Mouse (Mus musculus) thymus, adult 2 months (tissue): ENCODE measurements around the gene Stk32c.

Experiments used
- CTCF ChIP-seq: fragments of 200-500 bp; IDR thresholded peaks from 2 replicates; pipeline ENCODE4 v1.5.1; 2012; ENCODE audit warnings: mild to moderate bottlenecking, control low read depth, low read length, moderate library complexity, borderline replicate concordance; ENCODE audit not compliant: control insufficient read depth, poor library complexity, insufficient read depth; ENCODE audit errors: extremely low read depth
- POLR2A ChIP-seq: fragments of 200-500 bp; IDR thresholded peaks from 2 replicates; pipeline ENCODE4 v1.6.1; 2012; ENCODE audit warnings: mild to moderate bottlenecking, low read length, control low read depth, moderate library complexity; ENCODE audit not compliant: control insufficient read depth, poor library complexity, insufficient read depth; ENCODE audit errors: extremely low read depth

DNA sequence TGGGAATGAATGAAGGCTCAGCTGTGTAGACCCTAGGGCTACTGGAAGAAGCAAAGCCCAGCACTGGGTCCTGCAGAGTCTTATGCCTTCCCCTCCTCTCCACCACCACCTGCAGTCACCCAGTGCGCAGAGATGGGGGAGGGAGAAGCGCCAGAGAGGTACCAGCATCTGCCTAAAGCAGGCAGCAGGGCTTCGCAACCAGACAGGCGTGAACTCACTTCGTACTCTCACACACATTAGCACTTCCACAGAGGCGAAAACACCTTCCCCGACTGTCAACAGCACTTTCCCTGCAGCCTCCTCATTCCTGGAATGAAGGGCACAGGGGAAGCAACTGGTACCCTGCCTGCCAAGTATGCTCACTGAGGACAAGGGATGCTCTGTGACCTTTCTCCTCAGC, 63.7 kb downstream of the Stk32c start:
- no peak for TF ChIP-seq CTCF
- no peak for TF ChIP-seq POLR2A
